Mouse (Mus musculus): Measurements from ENCODE around the gene Actg1. TPM values are rescaled to one million over a fixed set of nuclear protein-coding genes. Genes with fewer than 3 reads are reported as not detected.

The Actg1 gene
- total and polyA plus RNA-seq, 3 experiments: 1,832 to 4,362 (median 2,424) TPM

Other genes starting within 250 kb of the Actg1 start
Only the 20 nearest of the 21 such genes appear.
- 22.1 and 22.3 TPM in 2 replicates for gene Tepsin, start 249.8 kb downstream of the Actg1 start, total RNA-seq (2012; rRNA removed)
- gene Tepsin, start 249.8 kb downstream of the Actg1 start, total RNA-seq (2014; rRNA removed): 13.7 and 14.5 TPM in 2 replicates
- gene Tepsin, start 249.8 kb downstream of the Actg1 start, polyA plus RNA-seq (2012; ENCODE audit: insufficient read length, low read depth): 13.0 and 14.2 TPM in 2 replicates
- gene Ndufaf8, start 249.6 kb downstream of the Actg1 start, total RNA-seq (2012; rRNA removed): 88.0 and 103 TPM in 2 replicates
- 38.6 and 46.3 TPM in 2 replicates for gene Ndufaf8, start 249.6 kb downstream of the Actg1 start, total RNA-seq (2014; rRNA removed)
- 50.2 and 59.5 TPM in 2 replicates for gene Ndufaf8, start 249.6 kb downstream of the Actg1 start, polyA plus RNA-seq (2012; ENCODE audit: insufficient read length, low read depth)
- gene Slc38a10, start 197.2 kb downstream of the Actg1 start, total RNA-seq (2012; rRNA removed): 86.2 and 97.6 TPM in 2 replicates
- 42.8 and 47.1 TPM in 2 replicates for gene Slc38a10, start 197.2 kb downstream of the Actg1 start, total RNA-seq (2014; rRNA removed)
- gene Slc38a10, start 197.2 kb downstream of the Actg1 start, polyA plus RNA-seq (2012; ENCODE audit: insufficient read length, low read depth): 75.6 and 83.7 TPM in 2 replicates
- gene Bahcc1, start 115.6 kb downstream of the Actg1 start, total RNA-seq (2012; rRNA removed): 0.04 TPM in 2 replicates
- not detected in 2 replicates for gene Bahcc1, start 115.6 kb downstream of the Actg1 start, total RNA-seq (2014; rRNA removed)
- gene Bahcc1, start 115.6 kb downstream of the Actg1 start, polyA plus RNA-seq (2012; ENCODE audit: insufficient read length, low read depth): not detected in 2 replicates
- gene Fscn2, start 13.0 kb upstream of the Actg1 start, total RNA-seq (2012; rRNA removed): 0.25 TPM in 1 of 2 replicates, not detected in the other
- gene Fscn2, start 13.0 kb upstream of the Actg1 start, total RNA-seq (2014; rRNA removed): not detected in 2 replicates
- not detected in 2 replicates for gene Fscn2, start 13.0 kb upstream of the Actg1 start, polyA plus RNA-seq (2012; ENCODE audit: insufficient read length, low read depth)
- 17.7 and 19.6 TPM in 2 replicates for gene Faap100, start 30.2 kb upstream of the Actg1 start, total RNA-seq (2012; rRNA removed)
- 6.6 and 7.7 TPM in 2 replicates for gene Faap100, start 30.2 kb upstream of the Actg1 start, total RNA-seq (2014; rRNA removed)
- 13.1 and 14.3 TPM in 2 replicates for gene Faap100, start 30.2 kb upstream of the Actg1 start, polyA plus RNA-seq (2012; ENCODE audit: insufficient read length, low read depth)
- gene Nploc4, start 89.2 kb upstream of the Actg1 start, total RNA-seq (2012; rRNA removed): 50.4 and 67.4 TPM in 2 replicates
- 38.3 and 40.6 TPM in 2 replicates for gene Nploc4, start 89.2 kb upstream of the Actg1 start, total RNA-seq (2014; rRNA removed)
- 97.8 and 115 TPM in 2 replicates for gene Nploc4, start 89.2 kb upstream of the Actg1 start, polyA plus RNA-seq (2012; ENCODE audit: insufficient read length, low read depth)
- 0.08 TPM in 1 of 2 replicates, not detected in the other for gene Tspan10, start 94.1 kb upstream of the Actg1 start, total RNA-seq (2012; rRNA removed)
- gene Tspan10, start 94.1 kb upstream of the Actg1 start, total RNA-seq (2014; rRNA removed): 0.30 TPM in 1 of 2 replicates, not detected in the other
- 0.25 and 0.31 TPM in 2 replicates for gene Tspan10, start 94.1 kb upstream of the Actg1 start, polyA plus RNA-seq (2012; ENCODE audit: insufficient read length, low read depth)
- 0.34 TPM in 2 replicates for gene Pde6g, start 105.0 kb upstream of the Actg1 start, total RNA-seq (2012; rRNA removed)
- 0.41 TPM in 1 of 2 replicates, not detected in the other for gene Pde6g, start 105.0 kb upstream of the Actg1 start, total RNA-seq (2014; rRNA removed)
- 0.31 and 0.34 TPM in 2 replicates for gene Pde6g, start 105.0 kb upstream of the Actg1 start, polyA plus RNA-seq (2012; ENCODE audit: insufficient read length, low read depth)
- 18.7 and 31.4 TPM in 2 replicates for gene Oxld1, start 109.5 kb upstream of the Actg1 start, total RNA-seq (2012; rRNA removed)
- gene Oxld1, start 109.5 kb upstream of the Actg1 start, total RNA-seq (2014; rRNA removed): 17.6 and 20.3 TPM in 2 replicates
- 10.4 and 12.2 TPM in 2 replicates for gene Oxld1, start 109.5 kb upstream of the Actg1 start, polyA plus RNA-seq (2012; ENCODE audit: insufficient read length, low read depth)
- gene Ccdc137, start 109.6 kb upstream of the Actg1 start, total RNA-seq (2012; rRNA removed): 30.1 and 43.9 TPM in 2 replicates
- 54.6 and 61.1 TPM in 2 replicates for gene Ccdc137, start 109.6 kb upstream of the Actg1 start, total RNA-seq (2014; rRNA removed)
- 70.4 and 104 TPM in 2 replicates for gene Ccdc137, start 109.6 kb upstream of the Actg1 start, polyA plus RNA-seq (2012; ENCODE audit: insufficient read length, low read depth)
- gene Arl16, start 119.1 kb upstream of the Actg1 start, total RNA-seq (2012; rRNA removed): 24.8 and 26.1 TPM in 2 replicates
- gene Arl16, start 119.1 kb upstream of the Actg1 start, total RNA-seq (2014; rRNA removed): 34.6 and 42.6 TPM in 2 replicates
- 19.8 and 22.8 TPM in 2 replicates for gene Arl16, start 119.1 kb upstream of the Actg1 start, polyA plus RNA-seq (2012; ENCODE audit: insufficient read length, low read depth)
- 267 and 336 TPM in 2 replicates for gene Mrpl12, start 136.1 kb upstream of the Actg1 start, total RNA-seq (2012; rRNA removed)
- gene Mrpl12, start 136.1 kb upstream of the Actg1 start, total RNA-seq (2014; rRNA removed): 47.5 and 60.3 TPM in 2 replicates
- 341 and 363 TPM in 2 replicates for gene Mrpl12, start 136.1 kb upstream of the Actg1 start, polyA plus RNA-seq (2012; ENCODE audit: insufficient read length, low read depth)
- 32.9 and 48.5 TPM in 2 replicates for gene Slc25a10, start 143.3 kb upstream of the Actg1 start, total RNA-seq (2012; rRNA removed)
- gene Slc25a10, start 143.3 kb upstream of the Actg1 start, total RNA-seq (2014; rRNA removed): 29.5 and 34.6 TPM in 2 replicates
- 43.4 and 45.9 TPM in 2 replicates for gene Slc25a10, start 143.3 kb upstream of the Actg1 start, polyA plus RNA-seq (2012; ENCODE audit: insufficient read length, low read depth)
- 0.13 TPM in 1 of 2 replicates, not detected in the other for gene Gcgr, start 182.2 kb upstream of the Actg1 start, total RNA-seq (2012; rRNA removed)
- gene Gcgr, start 182.2 kb upstream of the Actg1 start, total RNA-seq (2014; rRNA removed): 0.09 and 0.16 TPM in 2 replicates
- 0.20 TPM in 1 of 2 replicates, not detected in the other for gene Gcgr, start 182.2 kb upstream of the Actg1 start, polyA plus RNA-seq (2012; ENCODE audit: insufficient read length, low read depth)
- gene Mcrip1, start 201.2 kb upstream of the Actg1 start, total RNA-seq (2012; rRNA removed): 25.8 and 39.6 TPM in 2 replicates
- 37.6 and 46.2 TPM in 2 replicates for gene Mcrip1, start 201.2 kb upstream of the Actg1 start, total RNA-seq (2014; rRNA removed)
- gene Mcrip1, start 201.2 kb upstream of the Actg1 start, polyA plus RNA-seq (2012; ENCODE audit: insufficient read length, low read depth): 60.2 and 66.5 TPM in 2 replicates
- not detected in 2 replicates for gene Ppp1r27, start 202.6 kb upstream of the Actg1 start, total RNA-seq (2012; rRNA removed)
- gene Ppp1r27, start 202.6 kb upstream of the Actg1 start, total RNA-seq (2014; rRNA removed): not detected in 2 replicates
- gene Ppp1r27, start 202.6 kb upstream of the Actg1 start, polyA plus RNA-seq (2012; ENCODE audit: insufficient read length, low read depth): not detected in 2 replicates
- 531 and 594 TPM in 2 replicates for gene P4hb, start 224.7 kb upstream of the Actg1 start, total RNA-seq (2012; rRNA removed)
- 453 and 486 TPM in 2 replicates for gene P4hb, start 224.7 kb upstream of the Actg1 start, total RNA-seq (2014; rRNA removed)
- 644 and 662 TPM in 2 replicates for gene P4hb, start 224.7 kb upstream of the Actg1 start, polyA plus RNA-seq (2012; ENCODE audit: insufficient read length, low read depth)
- gene Arhgdia, start 233.1 kb upstream of the Actg1 start, total RNA-seq (2012; rRNA removed): 417 and 467 TPM in 2 replicates
- gene Arhgdia, start 233.1 kb upstream of the Actg1 start, total RNA-seq (2014; rRNA removed): 126 and 172 TPM in 2 replicates
- gene Arhgdia, start 233.1 kb upstream of the Actg1 start, polyA plus RNA-seq (2012; ENCODE audit: insufficient read length, low read depth): 957 and 958 TPM in 2 replicates
- 582 and 793 TPM in 2 replicates for gene Alyref, start 249.8 kb upstream of the Actg1 start, total RNA-seq (2012; rRNA removed)
- 358 and 361 TPM in 2 replicates for gene Alyref, start 249.8 kb upstream of the Actg1 start, total RNA-seq (2014; rRNA removed)
- gene Alyref, start 249.8 kb upstream of the Actg1 start, polyA plus RNA-seq (2012; ENCODE audit: insufficient read length, low read depth): 444 and 451 TPM in 2 replicates

All from CH12.LX (cell line).